Mouse (Mus musculus) NIH3T3 (cell line): ENCODE results near the gene Dars.
"Not testable (repeated sequence)": the region's sequence is repeated elsewhere in the genome, so short reads cannot be mapped to it uniquely, and the experiment has no call there.

Source experiments
- DNase-seq: peaks from one replicate; pipeline ENCODE4 v3.0.0-alpha.2; 2012; ENCODE audit warnings: low read depth

Dars gene

DNA sequence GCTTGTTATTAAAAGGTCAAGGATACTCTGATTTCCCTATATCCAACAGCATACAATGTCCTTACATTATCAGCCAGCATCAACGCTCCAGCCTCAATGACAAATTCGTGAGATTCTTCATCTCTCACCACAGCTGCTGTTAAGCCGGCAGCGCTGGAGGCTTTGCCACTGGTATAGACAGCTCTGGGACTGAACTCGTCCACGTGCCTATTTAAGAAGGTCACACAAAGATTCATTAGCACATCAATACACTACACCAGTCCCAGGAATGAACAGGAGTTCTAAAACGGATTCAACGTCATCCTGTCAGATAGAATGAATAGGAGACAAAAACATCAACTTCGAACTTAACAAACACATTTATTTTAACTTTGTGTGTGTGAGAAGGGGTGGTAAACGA lies 72.9 kb downstream of the Dars start:
- DNase-seq = no peak

DNA sequence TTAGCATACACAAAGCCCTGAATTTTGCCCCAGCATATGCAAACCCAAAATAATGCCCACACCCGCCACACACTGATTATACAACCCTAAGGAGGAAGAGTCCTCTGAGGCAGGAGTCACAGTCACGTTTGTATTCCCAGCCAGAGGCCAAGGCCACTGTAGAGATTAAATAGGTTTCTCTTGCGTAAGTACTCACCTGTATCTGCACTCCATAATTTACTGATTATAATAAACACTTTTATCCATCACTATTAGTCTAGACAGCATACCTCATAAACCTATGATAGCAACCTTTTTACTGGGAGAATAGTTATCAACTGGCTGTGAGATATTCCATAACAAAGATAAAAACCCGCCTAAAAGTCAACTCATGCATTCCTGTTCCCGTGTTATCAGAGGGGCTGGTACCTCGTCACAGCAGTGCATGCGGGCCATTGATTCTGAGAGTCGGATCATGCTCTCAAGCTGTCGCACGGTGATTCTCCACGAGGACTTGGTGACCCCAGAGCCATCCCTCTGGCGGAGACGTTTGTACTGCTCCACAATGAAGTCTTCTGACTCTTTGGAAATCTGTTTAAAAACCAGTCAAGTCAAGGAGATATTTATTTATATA lies 79.4 kb downstream of the Dars start:
- DNase-seq = no peak

DNA sequence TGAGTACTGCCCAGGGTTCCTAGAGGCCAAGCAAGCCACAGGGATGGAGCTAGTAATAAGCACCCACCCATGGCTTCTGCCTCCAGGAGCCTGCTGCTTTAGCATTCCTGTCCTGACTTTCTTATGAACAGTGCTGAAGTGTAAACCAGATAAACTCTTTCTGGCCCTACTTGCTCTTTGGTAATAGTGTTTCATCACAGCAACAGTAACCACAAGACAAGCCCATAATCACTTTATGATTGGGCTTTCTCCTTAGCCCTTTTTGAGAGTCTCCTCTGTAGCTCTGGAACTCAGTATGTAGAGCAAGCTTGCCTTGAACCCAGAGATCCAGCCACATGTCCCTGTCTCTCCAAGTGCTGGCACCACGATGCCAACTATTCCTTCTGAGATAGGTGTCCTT lies 86.9 kb downstream of the Dars start:
- no peak for DNase-seq

- DNase-seq = no peak
These were observed 89.0 kb downstream of the Dars start, which contains the start of gene Lct for GRCm38 (mm10) chr1:128328218-128328617. Gene Lct, minus strand, starts transcription at chr1:128328318.

GRCm38 (mm10) chr1:128327165-128327564 lies 90.0 kb downstream of the Dars start:
- no peak for DNase-seq

DNA sequence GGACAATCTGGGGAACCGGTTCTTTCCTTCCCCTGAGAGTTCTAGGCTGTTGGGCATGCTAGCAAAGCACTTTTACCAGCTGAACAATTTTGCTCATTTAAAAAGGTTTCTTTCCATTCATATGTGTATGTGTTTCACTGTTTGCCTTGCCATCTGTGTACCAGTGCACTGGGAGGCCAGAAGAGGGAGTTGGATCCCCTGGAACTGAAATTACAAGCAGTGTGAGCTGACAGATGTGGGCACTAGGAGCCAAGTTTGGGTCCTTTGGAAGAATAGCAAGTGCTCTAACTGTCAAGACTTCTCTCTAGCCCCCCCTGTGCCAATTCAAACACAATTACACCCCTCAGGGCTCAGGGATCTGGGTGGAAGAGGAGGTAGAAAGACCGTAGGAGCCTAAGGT lies 92.4 kb downstream of the Dars start:
- DNase-seq = no peak

GRCm38 (mm10) chr1:128323026-128323643 lies 94.0 kb downstream of the Dars start:
- DNase-seq = no peak

DNA sequence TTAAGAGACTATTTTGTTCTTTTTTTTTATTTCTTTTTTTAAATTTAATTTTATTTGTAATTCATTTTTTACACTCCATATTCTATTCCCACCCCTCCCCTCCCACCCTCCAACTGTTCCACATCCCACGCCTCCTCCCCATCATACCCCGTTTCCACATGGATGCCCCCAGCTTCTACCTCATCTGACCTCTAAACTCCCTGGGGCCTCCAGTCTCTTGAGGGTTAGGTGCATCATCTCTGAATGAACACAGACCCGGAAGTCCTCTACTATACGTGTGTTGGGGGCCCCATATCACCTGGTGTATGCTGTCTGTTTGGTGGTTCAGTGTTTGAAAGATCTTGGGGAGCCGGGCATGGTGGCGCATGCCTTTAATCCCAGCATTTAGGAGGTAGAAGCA lies 97.9 kb downstream of the Dars start:
- not testable (repeated sequence) for DNase-seq

DNA sequence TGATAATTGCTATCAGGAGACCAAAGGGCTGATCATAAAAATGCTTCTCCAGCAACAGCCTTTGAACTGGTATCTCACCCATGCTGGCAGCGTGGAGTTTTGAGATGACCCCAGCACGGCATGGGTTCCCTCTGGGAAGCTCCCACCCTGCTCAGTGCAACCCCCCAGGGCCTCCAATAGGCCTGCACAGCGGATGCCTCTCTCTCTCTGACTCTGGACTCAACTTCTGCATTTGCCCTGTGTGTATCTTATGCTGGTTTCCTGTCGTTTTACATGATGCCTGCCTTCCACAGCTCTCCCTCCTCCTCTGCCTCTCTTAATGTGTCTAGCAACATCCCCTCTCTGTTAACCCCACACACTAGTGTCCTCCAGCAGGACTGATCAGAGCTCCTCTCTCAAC lies 102.5 kb downstream of the Dars start:
- DNase-seq = no peak
